Mouse (Mus musculus): ENCODE results near the gene Ptpn14. TPM values are rescaled to one million over a fixed set of nuclear protein-coding genes. Genes with fewer than 3 reads are reported as not detected.

The Ptpn14 gene
- total RNA-seq, 2 experiments from 2014 or later = 13.2 to 13.9 TPM

- no peak overlapping the region for H3K4me3 ChIP-seq
- no peak for TF ChIP-seq CTCF (IDR thresholded peaks at IDR 0.05)
- DNase-seq (ENCODE audit: extremely low spot score in 1 of 2, low spot score in 2 of 2) = no peak
- intact Hi-C loops (cut with DNase I) = no loop called here
- no peak overlapping the region for H3K27ac ChIP-seq
Observed at GRCm38 (mm10) chr1:189899526-189899925, 171.5 kb downstream of the Ptpn14 start.

- DNase-seq (ENCODE audit: extremely low spot score in 1 of 2, low spot score in 2 of 2) = no peak
- Histone ChIP-seq H3K27ac (no peak overlapping the region), H3K4me3 (no peak overlapping the region)
- intact Hi-C loops (cut with DNase I) = no loop called here
- TF ChIP-seq CTCF (IDR thresholded peaks at IDR 0.05) = no peak
Observed at GRCm38 (mm10) chr1:189902413-189902812, 174.3 kb downstream of the Ptpn14 start.

- H3K4me3 ChIP-seq = no peak overlapping the region
- no peak for TF ChIP-seq CTCF (IDR thresholded peaks at IDR 0.05)
- intact Hi-C loops (cut with DNase I) = no loop called here
- no peak overlapping the region for H3K27ac ChIP-seq
- no peak for DNase-seq (ENCODE audit: extremely low spot score in 1 of 2, low spot score in 2 of 2)
Observed at GRCm38 (mm10) chr1:189903169-189903568, 175.1 kb downstream of the Ptpn14 start.

- intact Hi-C loops (cut with DNase I) = no loop called here
- Histone ChIP-seq H3K27ac (no peak overlapping the region), H3K4me3 (no peak overlapping the region)
- no peak for DNase-seq (ENCODE audit: extremely low spot score in 1 of 2, low spot score in 2 of 2)
- no peak for TF ChIP-seq CTCF (IDR thresholded peaks at IDR 0.05)
Observed at GRCm38 (mm10) chr1:189910685-189911345, 182.7 kb downstream of the Ptpn14 start.

GRCm38 (mm10) chr1:189913093-189913760 lies 185.2 kb downstream of the Ptpn14 start:
- DNase-seq (ENCODE audit: extremely low spot score in 1 of 2, low spot score in 2 of 2) = no peak
- no peak overlapping the region for H3K4me3 ChIP-seq
- intact Hi-C loops (cut with DNase I) = no loop called here
- no peak overlapping the region for H3K27ac ChIP-seq
- TF ChIP-seq CTCF (IDR thresholded peaks at IDR 0.05) = no peak

- no peak overlapping the region for H3K4me3 ChIP-seq
- TF ChIP-seq CTCF (IDR thresholded peaks at IDR 0.05) = no peak
- intact Hi-C loops (cut with DNase I) = no loop called here
Observed at GRCm38 (mm10) chr1:189916422-189917125, 188.5 kb downstream of the Ptpn14 start.

GRCm38 (mm10) chr1:189917126-189917500 lies 189.0 kb downstream of the Ptpn14 start:
- Histone ChIP-seq H3K4me3 (no peak overlapping the region), H3K27ac (no peak overlapping the region)
- DNase-seq (ENCODE audit: extremely low spot score in 1 of 2, low spot score in 2 of 2) = no peak
- no peak for TF ChIP-seq CTCF (IDR thresholded peaks at IDR 0.05)
- intact Hi-C loops (cut with DNase I) = no loop called here

More at GRCm38 (mm10) chr1:189916422-189917125, 188.5 kb downstream of the Ptpn14 start:
- no peak overlapping the region for H3K27ac ChIP-seq
- no peak for DNase-seq (ENCODE audit: extremely low spot score in 1 of 2, low spot score in 2 of 2)

GRCm38 (mm10) chr1:189919756-189920155 lies 191.7 kb downstream of the Ptpn14 start:
- no peak overlapping the region; the same call in 1 of the 2 replicates for H3K4me3 ChIP-seq
- TF ChIP-seq CTCF (IDR thresholded peaks at IDR 0.05) = no peak
- DNase-seq (ENCODE audit: extremely low spot score in 1 of 2, low spot score in 2 of 2) = no peak
- intact Hi-C loops (cut with DNase I) = loop anchor here (1.0 to 2.0 kb wide), 2 partner anchors 25 to 41 kb away; no protein-coding TSS in a partner anchor
- H3K27ac ChIP-seq = no peak overlapping the region; the same call in 1 of the 2 replicates

- no peak for TF ChIP-seq CTCF (IDR thresholded peaks at IDR 0.05)
- DNase-seq (ENCODE audit: extremely low spot score in 1 of 2, low spot score in 2 of 2) = no peak
- peak overlapping the region; percentile 86 for H3K4me3 ChIP-seq
- H3K27ac ChIP-seq = peak overlapping the region; percentile 84
- intact Hi-C loops (cut with DNase I) = loop anchor here (2.0 kb wide), 1 partner anchor 26 kb away; no protein-coding TSS in a partner anchor
Observed at GRCm38 (mm10) chr1:189920701-189921567, 192.9 kb downstream of the Ptpn14 start.

GRCm38 (mm10) chr1:189921568-189921817 lies 193.4 kb downstream of the Ptpn14 start:
- Histone ChIP-seq H3K4me3 (peak overlapping the region; percentile 86), H3K27ac (peak overlapping the region; percentile 84)
- intact Hi-C loops (cut with DNase I) = loop anchor here (2.0 kb wide), 1 partner anchor 27 kb away; no protein-coding TSS in a partner anchor
- DNase-seq (ENCODE audit: extremely low spot score in 1 of 2, low spot score in 2 of 2) = no peak
- no peak for TF ChIP-seq CTCF (IDR thresholded peaks at IDR 0.05)

GRCm38 (mm10) chr1:189921818-189922592 lies 193.9 kb downstream of the Ptpn14 start, which contains the start of gene Smyd2:
Gene Smyd2 (minus strand): TSS chr1:189922363.
- Histone ChIP-seq H3K4me3 (peak within 1 kb of the TSS; percentile 86), H3K27ac (peak within 1 kb of the TSS; percentile 84)
- intact Hi-C loops (cut with DNase I) = loop anchor here (2.0 kb wide), 1 partner anchor 27 kb away; no protein-coding TSS in a partner anchor
- peak; percentile 60 to 61 for DNase-seq (ENCODE audit: extremely low spot score in 1 of 2, low spot score in 2 of 2)
- no peak; the same call in 1 of the 2 replicates for TF ChIP-seq CTCF (IDR thresholded peaks at IDR 0.05)
